Comparison of ENCODE assay signal across 7 mouse cellular contexts in genomic region chr19:25671681-25672080, GRCm38 (mm10). TPM values are rescaled to one million over a fixed set of nuclear protein-coding genes. Genes with fewer than 3 reads are reported as not detected.
DNase-seq lines count a peak whose midpoint lies in the region; ATAC-seq and TF ChIP-seq lines count a peak whose summit lies in the region.

No protein-coding gene starts in this region.

- H3K4me3 ChIP-seq in lung, embryonic 16.5 days (ENCODE audit: low read length) = peak overlapping the region; percentile 50
- H3K4me3 ChIP-seq in forebrain, embryonic 14.5 days (ENCODE audit: low read depth, low read length) = peak overlapping the region; percentile 32
- peak overlapping the region; percentile 39 for H3K4me3 ChIP-seq in limb, embryonic 11.5 days (ENCODE audit: low read depth, low read length)
- peak overlapping the region; percentile 42 for H3K4me3 ChIP-seq in small intestine, adult 2 months (ENCODE audit: low read depth, low read length)

- H3K4me2 ChIP-seq in lung, embryonic 16.5 days (ENCODE audit: low read depth, low read length) = peak overlapping the region; percentile 68
- H3K4me2 ChIP-seq in forebrain, embryonic 14.5 days (ENCODE audit: low read length) = peak overlapping the region; percentile 70
- H3K4me2 ChIP-seq in limb, embryonic 11.5 days (ENCODE audit: low read depth, severe bottlenecking) = peak overlapping the region; percentile 71

- no peak for DNase-seq in lung, postnatal 36 days
- DNase-seq in forebrain, embryonic 14.5 days (ENCODE audit: low spot score) = no peak
- DNase-seq in limb, embryonic 11.5 days (ENCODE audit: low spot score) = no peak
- no peak for DNase-seq in left cerebral cortex, adult 11 months (ENCODE audit: low spot score)

- no peaks in the 10 kb centered on the region for H3K9me3 ChIP-seq in lung, embryonic 16.5 days (ENCODE audit: control insufficient read depth, low read length)
- H3K9me3 ChIP-seq in forebrain, embryonic 14.5 days (replicated peaks; ENCODE audit: control insufficient read depth, low read length) = no peaks in the 10 kb centered on the region
- no peaks in the 10 kb centered on the region for H3K9me3 ChIP-seq in limb, embryonic 11.5 days (ENCODE audit: control insufficient read depth, low read length)

- no peak for TF ChIP-seq POLR2A in small intestine, adult 2 months (IDR thresholded peaks at IDR 0.05; ENCODE audit: low read depth, low read length)

- no peak for TF ChIP-seq CTCF in small intestine, adult 2 months (IDR thresholded peaks at IDR 0.05; ENCODE audit: extremely low read depth, insufficient read length, insufficient replicate concordance, low read depth, low read length)

- WGBS in lung, embryonic 16.5 days = under 1% methylated on average over 14 of the region's 14 CpGs
- WGBS in forebrain, embryonic 14.5 days = under 1% methylated on average over 14 of the region's 14 CpGs
- under 1% methylated on average over 14 of the region's 14 CpGs for WGBS in limb, embryonic 11.5 days
- 3% methylated on average over 14 of the region's 14 CpGs for WGBS in small intestine, adult 2 months

- peaks cover 17% of the 10 kb centered on the region for H3K4me1 ChIP-seq in lung, embryonic 16.5 days (replicated peaks; ENCODE audit: control insufficient read depth, insufficient read depth, low read length)
- peaks cover 10% of the 10 kb centered on the region for H3K4me1 ChIP-seq in forebrain, embryonic 14.5 days (ENCODE audit: control insufficient read depth, insufficient read depth, low read length)
- peaks cover 7% of the 10 kb centered on the region; the same call in 1 of the 2 replicates for H3K4me1 ChIP-seq in limb, embryonic 11.5 days (ENCODE audit: control insufficient read depth, insufficient read depth, low read length)
- H3K4me1 ChIP-seq in small intestine, adult 2 months (ENCODE audit: control insufficient read depth, insufficient read depth, insufficient read length, low read length) = peaks cover 14% of the 10 kb centered on the region; the same call in 1 of the 2 replicates

- peaks cover 98% of the 10 kb centered on the region for H3K27me3 ChIP-seq in lung, embryonic 16.5 days (ENCODE audit: control insufficient read depth, insufficient read depth, low read depth, low read length)
- peaks cover 83% of the 10 kb centered on the region for H3K27me3 ChIP-seq in forebrain, embryonic 14.5 days (replicated peaks; ENCODE audit: control insufficient read depth, insufficient read depth, low read length)
- H3K27me3 ChIP-seq in limb, embryonic 11.5 days (ENCODE audit: control insufficient read depth, insufficient read depth, low read length) = peaks cover 94% of the 10 kb centered on the region
- H3K27me3 ChIP-seq in small intestine, adult 2 months (ENCODE audit: control insufficient read depth, insufficient read depth, low read length) = peaks cover 77% of the 10 kb centered on the region

- ATAC-seq in lung, embryonic 16.5 days (ENCODE audit: low read depth) = no peak
- peak; percentile 12; the same call in 1 of the 2 replicates for ATAC-seq in forebrain, embryonic 14.5 days
- no peak for ATAC-seq in limb, embryonic 11.5 days (ENCODE audit: insufficient number of reproducible peaks, low FRiP score, low TSS enrichment, low read depth)
- ATAC-seq in erythroid progenitor cell, adult 5-6 weeks (replicated peaks; ENCODE audit: low FRiP score, poor library complexity, severe bottlenecking) = no peak

- H3K27ac ChIP-seq in lung, embryonic 16.5 days (ENCODE audit: low read length) = no peak overlapping the region
- no peak overlapping the region for H3K27ac ChIP-seq in forebrain, embryonic 14.5 days (ENCODE audit: low read depth, low read length)
- H3K27ac ChIP-seq in limb, embryonic 11.5 days (replicated peaks; ENCODE audit: low read depth, low read length) = no peak overlapping the region
- H3K27ac ChIP-seq in small intestine, adult 2 months (ENCODE audit: insufficient read depth, low read depth, low read length) = no peak overlapping the region

- no peak overlapping the region for H3K9ac ChIP-seq in lung, embryonic 16.5 days (ENCODE audit: low read length)
- H3K9ac ChIP-seq in forebrain, embryonic 14.5 days (ENCODE audit: low read length) = no peak overlapping the region
- no peak overlapping the region for H3K9ac ChIP-seq in limb, embryonic 11.5 days (ENCODE audit: low read length)

- no peaks in the 10 kb centered on the region for H3K36me3 ChIP-seq in lung, embryonic 16.5 days (ENCODE audit: control insufficient read depth, insufficient read depth, low read length)
- H3K36me3 ChIP-seq in forebrain, embryonic 14.5 days (ENCODE audit: control insufficient read depth, insufficient read depth, low read length) = no peaks in the 10 kb centered on the region
- H3K36me3 ChIP-seq in limb, embryonic 11.5 days (ENCODE audit: control insufficient read depth, insufficient read depth, low read length) = no peaks in the 10 kb centered on the region
- no peaks in the 10 kb centered on the region for H3K36me3 ChIP-seq in small intestine, adult 2 months (ENCODE audit: control insufficient read depth, insufficient read depth, low read length)

RNA-seq across cellular contexts. Expression of gene Dmrt2, which starts 0.5 kb away (rescaled TPM):
- 0.63 and 0.69 TPM in 2 replicates for polyA plus RNA-seq in lung, embryonic 16.5 days (2015; fragmentation: Nextera tagmentation; extraction: Ambion mirVana)
- polyA plus RNA-seq in forebrain, embryonic 14.5 days (2014; fragmentation: Nextera tagmentation; extraction: Ambion mirVana) = 0.58 and 1.1 TPM in 2 replicates
- polyA plus RNA-seq in limb, embryonic 11.5 days (2014; fragmentation: Nextera tagmentation; extraction: Ambion mirVana) = 11.1 and 11.5 TPM in 2 replicates
- 0.22 and 0.25 TPM in 2 replicates for polyA plus RNA-seq in small intestine, adult 2 months (2012; rRNA removed)
- total RNA-seq in erythroid progenitor cell, adult 5-6 weeks (2015; ENCODE audit: low replicate concordance) = not detected in 2 replicates
- not detected in 2 replicates for total RNA-seq in erythroid progenitor cell, adult 5-6 weeks (2017; ENCODE audit: low replicate concordance)
